Mouse (Mus musculus): Measurements from ENCODE around the gene Sf3b6.

GRCm38 (mm10) chr12:4811036-4811435 lies 6.3 kb upstream of the Sf3b6 start:
- TF ChIP-seq CTCF (IDR thresholded peaks at IDR 0.05; ENCODE audit: insufficient read depth, low read length) (no peak), POLR2A (IDR thresholded peaks at IDR 0.05; ENCODE audit: borderline replicate concordance, extremely low read depth, low read depth, low read length) (no peak)

Measured in lung, adult 2 months (tissue).